Mouse (Mus musculus): ENCODE results near the gene Tnfrsf25.

Tnfrsf25 gene

GRCm38 (mm10) chr4:152074548-152074947 lies 41.2 kb upstream of the Tnfrsf25 start:
- Histone ChIP-seq H3K4me1 (replicated peaks; ENCODE audit: low read depth, low read length) (peaks cover 41% of the 10 kb centered on the region), H3K27me3 (ENCODE audit: insufficient read depth, low read length) (peaks cover 20% of the 10 kb centered on the region), H3K4me3 (replicated peaks; ENCODE audit: low read length) (no peak overlapping the region), H3K9me3 (ENCODE audit: low read length) (no peaks in the 10 kb centered on the region), H3K36me3 (ENCODE audit: insufficient read depth, low read length) (no peaks in the 10 kb centered on the region)
- TF ChIP-seq CTCF (conservative IDR thresholded peaks at IDR 0.05; ENCODE audit: low read length) (peak; percentile 28), NANOG (IDR thresholded peaks at IDR 0.05; ENCODE audit: borderline replicate concordance, low read length) (no peak)

- H3K4me3 ChIP-seq (replicated peaks; ENCODE audit: low read length): no peak overlapping the region
- TF ChIP-seq POU5F1 (IDR thresholded peaks at IDR 0.05; ENCODE audit: borderline replicate concordance, low read length) (no peak), CTCF (conservative IDR thresholded peaks at IDR 0.05; ENCODE audit: low read length) (no peak), NANOG (IDR thresholded peaks at IDR 0.05; ENCODE audit: borderline replicate concordance, low read length) (no peak)
- H3K36me3 ChIP-seq (ENCODE audit: insufficient read depth, low read length): no peaks in the 10 kb centered on the region
- H3K4me1 ChIP-seq (replicated peaks; ENCODE audit: low read depth, low read length): peaks cover 36% of the 10 kb centered on the region
- no peaks in the 10 kb centered on the region for H3K9me3 ChIP-seq (ENCODE audit: low read length)
- H3K27me3 ChIP-seq (ENCODE audit: insufficient read depth, low read length): peaks cover 20% of the 10 kb centered on the region
Measured at GRCm38 (mm10) chr4:152077191-152077590, 38.5 kb upstream of the Tnfrsf25 start.

- H3K9me3 ChIP-seq (ENCODE audit: low read length): no peaks in the 10 kb centered on the region
- TF ChIP-seq NANOG (IDR thresholded peaks at IDR 0.05; ENCODE audit: borderline replicate concordance, low read length): no peak
- no peak for TF ChIP-seq POU5F1 (IDR thresholded peaks at IDR 0.05; ENCODE audit: borderline replicate concordance, low read length)
- no peak for TF ChIP-seq CTCF (conservative IDR thresholded peaks at IDR 0.05; ENCODE audit: low read length)
- H3K4me1 ChIP-seq (replicated peaks; ENCODE audit: low read depth, low read length): peaks cover 38% of the 10 kb centered on the region
- H3K36me3 ChIP-seq (ENCODE audit: insufficient read depth, low read length): no peaks in the 10 kb centered on the region
- peaks cover 22% of the 10 kb centered on the region for H3K27me3 ChIP-seq (ENCODE audit: insufficient read depth, low read length)
- H3K4me3 ChIP-seq (replicated peaks; ENCODE audit: low read length): no peak overlapping the region
Measured at GRCm38 (mm10) chr4:152078105-152078530, 37.6 kb upstream of the Tnfrsf25 start.

GRCm38 (mm10) chr4:152079261-152079660 lies 36.5 kb upstream of the Tnfrsf25 start:
- Histone ChIP-seq H3K36me3 (ENCODE audit: insufficient read depth, low read length) (no peaks in the 10 kb centered on the region), H3K27me3 (ENCODE audit: insufficient read depth, low read length) (peaks cover 25% of the 10 kb centered on the region), H3K9me3 (ENCODE audit: low read length) (no peaks in the 10 kb centered on the region), H3K4me1 (replicated peaks; ENCODE audit: low read depth, low read length) (peaks cover 38% of the 10 kb centered on the region), H3K4me3 (replicated peaks; ENCODE audit: low read length) (no peak overlapping the region)
- TF ChIP-seq POU5F1 (IDR thresholded peaks at IDR 0.05; ENCODE audit: borderline replicate concordance, low read length): no peak
- TF ChIP-seq NANOG (IDR thresholded peaks at IDR 0.05; ENCODE audit: borderline replicate concordance, low read length): no peak
- 0 out of 2 replicates have a peak, but pooled peaks have one; percentile 19 for TF ChIP-seq CTCF (conservative IDR thresholded peaks at IDR 0.05; ENCODE audit: low read length)

GRCm38 (mm10) chr4:152079931-152080330 lies 35.8 kb upstream of the Tnfrsf25 start:
- Histone ChIP-seq H3K4me1 (replicated peaks; ENCODE audit: low read depth, low read length) (peaks cover 44% of the 10 kb centered on the region), H3K9me3 (ENCODE audit: low read length) (no peaks in the 10 kb centered on the region), H3K4me3 (replicated peaks; ENCODE audit: low read length) (no peak overlapping the region), H3K27me3 (ENCODE audit: insufficient read depth, low read length) (peaks cover 28% of the 10 kb centered on the region), H3K36me3 (ENCODE audit: insufficient read depth, low read length) (no peaks in the 10 kb centered on the region)
- no peak for TF ChIP-seq NANOG (IDR thresholded peaks at IDR 0.05; ENCODE audit: borderline replicate concordance, low read length)
- no peak for TF ChIP-seq POU5F1 (IDR thresholded peaks at IDR 0.05; ENCODE audit: borderline replicate concordance, low read length)
- no peak for TF ChIP-seq CTCF (conservative IDR thresholded peaks at IDR 0.05; ENCODE audit: low read length)

- no peak overlapping the region for H3K4me3 ChIP-seq (replicated peaks; ENCODE audit: low read length)
- H3K9me3 ChIP-seq (ENCODE audit: low read length): no peaks in the 10 kb centered on the region
- no peak for TF ChIP-seq POU5F1 (IDR thresholded peaks at IDR 0.05; ENCODE audit: borderline replicate concordance, low read length)
- TF ChIP-seq NANOG (IDR thresholded peaks at IDR 0.05; ENCODE audit: borderline replicate concordance, low read length): no peak
- no peak for TF ChIP-seq CTCF (conservative IDR thresholded peaks at IDR 0.05; ENCODE audit: low read length)
Measured at GRCm38 (mm10) chr4:152083611-152084220, 32.0 kb upstream of the Tnfrsf25 start.

GRCm38 (mm10) chr4:152084616-152085015 lies 31.1 kb upstream of the Tnfrsf25 start:
- TF ChIP-seq POU5F1 (IDR thresholded peaks at IDR 0.05; ENCODE audit: borderline replicate concordance, low read length) (no peak), NANOG (IDR thresholded peaks at IDR 0.05; ENCODE audit: borderline replicate concordance, low read length) (no peak), CTCF (conservative IDR thresholded peaks at IDR 0.05; ENCODE audit: low read length) (no peak)
- H3K27me3 ChIP-seq (ENCODE audit: insufficient read depth, low read length): peaks cover 34% of the 10 kb centered on the region
- H3K4me3 ChIP-seq (replicated peaks; ENCODE audit: low read length): no peak overlapping the region
- H3K4me1 ChIP-seq (replicated peaks; ENCODE audit: low read depth, low read length): peaks cover 77% of the 10 kb centered on the region
- H3K9me3 ChIP-seq (ENCODE audit: low read length): no peaks in the 10 kb centered on the region
- peaks cover 10% of the 10 kb centered on the region for H3K36me3 ChIP-seq (ENCODE audit: insufficient read depth, low read length)

More at GRCm38 (mm10) chr4:152083611-152084220, 32.0 kb upstream of the Tnfrsf25 start:
- H3K4me1 ChIP-seq (replicated peaks; ENCODE audit: low read depth, low read length): peaks cover 70% of the 10 kb centered on the region
- 0 out of 2 replicates have a peak, but pooled peaks cover under 1% of the 10 kb centered on the region for H3K36me3 ChIP-seq (ENCODE audit: insufficient read depth, low read length)
- peaks cover 34% of the 10 kb centered on the region for H3K27me3 ChIP-seq (ENCODE audit: insufficient read depth, low read length)

GRCm38 (mm10) chr4:152086505-152087210 lies 29.1 kb upstream of the Tnfrsf25 start:
- no peaks in the 10 kb centered on the region for H3K9me3 ChIP-seq (ENCODE audit: low read length)
- peaks cover 89% of the 10 kb centered on the region for H3K4me1 ChIP-seq (replicated peaks; ENCODE audit: low read depth, low read length)
- peaks cover 34% of the 10 kb centered on the region for H3K27me3 ChIP-seq (ENCODE audit: insufficient read depth, low read length)
- peaks cover 17% of the 10 kb centered on the region for H3K36me3 ChIP-seq (ENCODE audit: insufficient read depth, low read length)
- peak overlapping the region; percentile 88 for H3K4me3 ChIP-seq (replicated peaks; ENCODE audit: low read length)
- TF ChIP-seq NANOG (IDR thresholded peaks at IDR 0.05; ENCODE audit: borderline replicate concordance, low read length) (no peak), POU5F1 (IDR thresholded peaks at IDR 0.05; ENCODE audit: borderline replicate concordance, low read length) (no peak), CTCF (conservative IDR thresholded peaks at IDR 0.05; ENCODE audit: low read length) (no peak)
